Mouse (Mus musculus) intestine, embryonic 15.5 days (tissue): ENCODE data around the gene Snx29. TPM values are rescaled to one million over a fixed set of nuclear protein-coding genes. Genes with fewer than 3 reads are reported as not detected.
A peak's percentile ranks its signal among the peaks of the same experiment; 100 is the strongest.

Source experiments
- ATAC-seq: fragments of 200-750 bp; cut with Nextera tagmentation; 2 replicates; pipeline ENCODE4 v1.8.0; 2017; ENCODE audit warnings: moderate TSS enrichment, moderate library complexity
- H3K27ac ChIP-seq: fragments of 300-500 bp; sonication (generic); 2 replicates; pipeline ENCODE4 v1.5.1; 2015; ENCODE audit warnings: mild to moderate bottlenecking, inconsistent platforms
- H3K27me3 ChIP-seq: fragments of 300-500 bp; sonication (generic); replicated peaks from 2 replicates; pipeline ENCODE4 v1.6.1; 2015; ENCODE audit warnings: inconsistent platforms
- H3K36me3 ChIP-seq: fragments of 300-500 bp; sonication (generic); 2 replicates; pipeline ENCODE4 v1.6.1; 2015; ENCODE audit warnings: inconsistent platforms
- H3K4me1 ChIP-seq: fragments of 300-500 bp; sonication (generic); replicated peaks from 2 replicates; pipeline ENCODE4 v1.6.1; 2015; ENCODE audit warnings: inconsistent platforms
- H3K4me2 ChIP-seq: fragments of 300-500 bp; sonication (generic); replicated peaks from 2 replicates; pipeline ENCODE4 v1.6.1; 2015; ENCODE audit warnings: mild to moderate bottlenecking, inconsistent platforms
- H3K4me3 ChIP-seq: fragments of 300-500 bp; sonication (generic); replicated peaks from 2 replicates; pipeline ENCODE4 v1.5.1; 2015; ENCODE audit warnings: inconsistent platforms
- H3K9ac ChIP-seq: fragments of 300-500 bp; sonication (generic); 2 replicates; pipeline ENCODE4 v1.6.1; 2015; ENCODE audit warnings: inconsistent platforms
- H3K9me3 ChIP-seq: fragments of 300-500 bp; sonication (generic); 2 replicates; pipeline ENCODE4 v1.6.1; 2016; ENCODE audit warnings: inconsistent platforms
- WGBS: fragments of 180-500 bp; shearing (Covaris S2); methylation state at CpG from one replicate; pipeline ENCODE4 v1.1.7; 2015; 5-methylcytosine and 5-hydroxymethylcytosine counted together
- polyA plus RNA-seq: library from polyadenylated mRNA; unstranded; fragments of >200 nt; fragmentation: Nextera tagmentation; extraction: Ambion mirVana; gene quantifications from 2 replicates; pipeline ENCODE4 v1.2.1, GENCODE M21; 2015

Snx29 gene
- polyA plus RNA-seq, 1 experiment from 2014 or later = 5.7 TPM

DNA sequence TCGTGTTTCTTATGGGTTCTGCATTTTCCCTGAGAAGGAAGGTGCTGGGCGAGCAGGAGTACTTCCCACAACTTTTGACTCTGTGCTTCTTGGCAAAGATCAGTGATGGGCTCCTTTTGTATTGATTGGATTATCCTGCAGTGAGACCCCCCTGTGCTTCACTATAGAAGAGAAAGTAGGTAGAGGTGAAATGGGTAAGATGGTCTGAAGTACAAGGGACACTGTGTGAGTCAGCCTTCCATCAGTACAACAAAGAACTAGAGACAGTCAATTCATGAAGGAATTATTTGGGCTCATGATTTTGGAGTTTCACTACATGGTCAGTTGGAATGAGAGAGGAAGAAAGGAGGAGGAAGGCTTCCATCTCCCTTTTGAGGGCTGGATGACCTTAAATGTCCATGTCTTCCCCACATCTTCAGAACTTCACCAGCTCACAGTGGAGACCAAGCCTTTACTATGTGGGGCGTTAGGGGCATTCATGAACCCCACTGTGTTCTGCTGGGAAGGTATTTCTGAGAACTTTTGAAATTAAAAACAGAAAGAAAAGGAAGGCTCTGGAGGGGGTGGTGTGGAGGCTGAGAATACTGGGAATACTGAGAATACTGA, 363.1 kb downstream of the Snx29 start:
- Histone ChIP-seq H3K27me3 (no peaks in the 10 kb centered on the region), H3K27ac (no peak overlapping the region), H3K4me2 (no peak overlapping the region), H3K4me3 (no peak overlapping the region), H3K36me3 (no peaks in the 10 kb centered on the region), H3K9ac (no peak overlapping the region), H3K4me1 (no peaks in the 10 kb centered on the region), H3K9me3 (no peaks in the 10 kb centered on the region)
- ATAC-seq = no peak
- 84% methylated on average over 3 of the region's 3 CpGs for WGBS

DNA sequence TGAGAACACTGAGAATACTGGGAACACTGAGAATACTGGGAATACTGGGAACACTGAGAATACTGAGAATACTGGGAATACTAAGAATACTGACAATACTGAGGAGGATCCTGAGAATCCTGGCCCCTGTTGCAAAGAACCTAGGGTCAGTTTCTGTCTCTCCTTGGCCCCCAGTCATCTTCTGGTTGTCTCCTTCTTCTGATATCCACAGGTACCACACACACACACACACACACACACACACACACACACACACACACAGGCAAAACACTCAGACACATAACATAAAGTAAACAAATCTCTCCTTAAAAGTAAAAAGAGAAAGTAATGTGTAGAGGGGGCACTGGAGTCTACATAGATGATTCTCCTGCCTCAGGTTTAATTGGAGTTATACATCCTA, 365.1 kb downstream of the Snx29 start:
- Histone ChIP-seq H3K27me3 (no peaks in the 10 kb centered on the region), H3K4me2 (no peak overlapping the region), H3K9ac (no peak overlapping the region), H3K4me3 (no peak overlapping the region), H3K9me3 (no peaks in the 10 kb centered on the region), H3K4me1 (no peaks in the 10 kb centered on the region), H3K27ac (no peak overlapping the region), H3K36me3 (no peaks in the 10 kb centered on the region)
- no peak for ATAC-seq

DNA sequence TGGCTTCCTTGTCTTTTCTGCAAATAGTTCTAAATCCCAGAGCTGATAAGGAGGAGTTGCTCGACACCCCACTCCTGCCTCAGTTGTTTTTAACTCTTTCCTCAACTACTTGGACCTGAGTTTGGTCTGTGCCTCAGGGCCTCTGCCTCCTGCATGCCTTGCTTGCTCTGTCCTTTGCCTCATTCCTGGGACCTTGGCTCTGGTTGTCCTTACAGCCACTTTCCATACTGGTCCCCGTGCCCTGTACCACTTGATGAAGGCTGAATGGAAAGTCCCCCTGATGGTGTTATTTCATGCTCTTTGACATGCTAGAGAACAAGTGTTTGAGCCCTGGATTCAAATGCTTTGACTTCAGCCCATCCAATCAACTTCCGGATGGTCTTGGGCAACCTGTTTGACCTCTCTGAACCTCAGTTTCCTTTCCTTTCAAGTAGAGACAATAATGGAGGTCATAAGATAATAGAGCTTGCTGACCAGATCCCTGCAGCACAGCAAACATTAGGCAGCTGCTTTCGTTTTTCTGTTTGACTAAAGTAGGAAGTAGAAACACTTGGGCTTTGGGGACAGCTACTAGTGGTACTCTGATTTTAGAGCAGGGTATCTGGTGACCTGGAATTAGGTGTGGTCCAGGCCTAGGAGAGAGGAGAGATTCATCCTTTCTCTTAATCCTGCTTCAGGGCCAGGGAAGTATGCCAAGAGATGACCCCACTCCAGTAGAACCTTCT, 365.7 kb downstream of the Snx29 start:
- H3K4me1 ChIP-seq = no peaks in the 10 kb centered on the region
- no peak overlapping the region for H3K4me2 ChIP-seq
- no peaks in the 10 kb centered on the region for H3K27me3 ChIP-seq
- H3K9me3 ChIP-seq = no peaks in the 10 kb centered on the region
- no peaks in the 10 kb centered on the region for H3K36me3 ChIP-seq
- no peak overlapping the region for H3K4me3 ChIP-seq
- H3K27ac ChIP-seq = no peak overlapping the region
- no peak overlapping the region for H3K9ac ChIP-seq
- WGBS = 70% methylated on average over 4 of the region's 4 CpGs
- no peak for ATAC-seq

DNA sequence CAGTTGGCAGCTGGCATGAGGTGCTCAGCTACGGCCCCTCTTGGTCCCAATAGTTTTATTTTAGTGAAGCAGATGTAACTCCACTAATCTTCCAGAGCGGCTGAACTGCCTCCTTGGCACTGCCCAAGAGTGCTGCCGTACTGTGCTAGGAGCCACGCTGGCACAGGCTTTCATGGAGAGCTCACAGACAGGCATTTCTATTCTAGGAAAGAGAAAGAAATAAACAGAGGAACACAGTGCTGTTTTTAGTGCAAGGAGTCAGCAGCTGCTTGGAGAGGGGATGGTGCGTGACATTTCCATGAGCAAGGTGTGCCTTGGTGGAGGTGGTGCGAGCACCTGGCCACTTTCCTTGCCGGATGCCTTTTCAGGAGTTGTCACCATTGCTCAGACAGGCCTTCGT, 367.4 kb downstream of the Snx29 start:
- Histone ChIP-seq H3K36me3 (no peaks in the 10 kb centered on the region), H3K4me2 (no peak overlapping the region), H3K9ac (no peak overlapping the region), H3K27ac (no peak overlapping the region), H3K4me3 (no peak overlapping the region), H3K27me3 (no peaks in the 10 kb centered on the region), H3K9me3 (no peaks in the 10 kb centered on the region), H3K4me1 (no peaks in the 10 kb centered on the region)
- 83% methylated on average over 8 of the region's 8 CpGs for WGBS
- no peak for ATAC-seq

DNA sequence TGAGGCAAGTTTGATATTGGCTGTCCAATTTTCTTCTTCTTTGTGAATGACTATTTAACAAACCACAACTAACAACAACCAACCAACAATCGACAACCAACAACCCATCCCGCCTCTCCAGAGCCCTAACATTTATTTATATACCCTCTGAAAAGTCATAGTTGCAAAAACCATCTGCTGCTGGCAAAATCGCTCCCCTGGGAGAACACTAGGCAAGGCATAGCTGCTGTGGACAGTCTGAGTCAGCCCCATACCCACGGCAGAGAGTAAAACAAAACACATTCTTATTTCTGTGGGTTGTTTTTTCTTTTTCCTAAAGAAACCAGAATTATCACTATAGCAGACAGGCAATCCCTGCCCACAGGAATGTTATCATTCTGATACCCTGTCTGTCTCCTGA, 368.0 kb downstream of the Snx29 start:
- H3K4me3 ChIP-seq = no peak overlapping the region
- no peaks in the 10 kb centered on the region for H3K27me3 ChIP-seq
- H3K27ac ChIP-seq = no peak overlapping the region
- H3K36me3 ChIP-seq = no peaks in the 10 kb centered on the region
- no peak overlapping the region for H3K9ac ChIP-seq
- H3K4me2 ChIP-seq = no peak overlapping the region
- H3K4me1 ChIP-seq = no peaks in the 10 kb centered on the region
- no peaks in the 10 kb centered on the region for H3K9me3 ChIP-seq
- 60% methylated on average over 4 of the region's 4 CpGs for WGBS
- no peak for ATAC-seq

DNA sequence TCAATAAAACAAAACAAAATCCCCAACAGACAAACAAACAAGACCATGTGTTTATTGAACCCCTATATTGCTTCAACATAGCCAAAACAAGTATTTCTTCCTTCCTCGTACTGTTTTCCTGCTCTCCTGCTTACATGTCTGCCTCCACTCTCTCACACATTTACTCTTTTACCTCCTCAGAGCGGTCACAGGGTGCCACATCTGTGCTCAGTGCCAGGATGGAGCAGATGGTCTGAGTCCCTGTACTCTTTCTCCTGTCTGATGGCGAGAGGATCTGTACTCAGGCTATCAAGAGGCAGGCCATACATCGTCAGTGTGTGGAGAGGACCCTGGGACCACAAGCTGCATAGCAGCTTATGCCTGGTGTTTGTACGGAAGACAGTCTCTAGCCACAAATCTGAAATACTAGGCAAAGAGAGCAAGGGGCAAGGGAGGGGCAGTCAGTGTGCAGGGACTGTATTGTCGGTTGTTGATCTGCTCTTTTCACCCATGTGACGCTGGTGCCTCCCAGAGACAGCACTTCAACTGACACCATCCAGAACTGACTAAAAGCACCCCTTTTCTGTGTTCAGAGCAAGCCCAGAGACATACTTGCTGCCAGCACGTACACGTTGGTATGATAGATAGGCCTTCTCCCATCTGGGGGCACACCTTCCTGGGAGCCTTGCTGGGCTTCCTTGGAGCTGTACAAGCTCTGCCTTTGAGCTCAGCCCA, 368.9 kb downstream of the Snx29 start:
- H3K9ac ChIP-seq = no peak overlapping the region
- H3K4me2 ChIP-seq = no peak overlapping the region
- no peaks in the 10 kb centered on the region for H3K36me3 ChIP-seq
- H3K9me3 ChIP-seq = no peaks in the 10 kb centered on the region
- no peaks in the 10 kb centered on the region for H3K4me1 ChIP-seq
- no peak overlapping the region for H3K4me3 ChIP-seq
- H3K27ac ChIP-seq = no peak overlapping the region
- no peaks in the 10 kb centered on the region for H3K27me3 ChIP-seq
- WGBS = 48% methylated on average over 9 of the region's 9 CpGs
- 0 out of 2 replicates have a peak, but pooled peaks have one; percentile 41 for ATAC-seq

DNA sequence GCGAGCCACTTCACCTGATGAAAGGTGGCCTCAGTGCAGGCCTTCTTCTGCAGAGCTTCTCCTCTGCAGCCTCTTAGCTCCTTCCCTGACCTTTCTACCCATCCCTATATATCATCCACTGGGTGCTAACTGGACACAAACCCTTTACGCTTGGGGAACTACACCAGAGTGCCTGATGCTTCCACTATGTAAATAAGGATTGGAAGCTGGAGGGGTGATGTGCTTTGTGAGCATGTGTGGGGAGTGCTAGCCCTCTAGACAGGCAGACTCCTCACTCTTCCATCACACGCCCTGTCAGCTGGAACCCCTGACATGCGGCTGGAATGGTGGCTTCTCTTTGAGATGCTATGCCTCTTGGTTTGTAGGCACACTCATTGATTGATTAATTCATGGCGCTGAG, 370.0 kb downstream of the Snx29 start:
- H3K4me2 ChIP-seq = no peak overlapping the region
- no peak overlapping the region for H3K4me3 ChIP-seq
- no peaks in the 10 kb centered on the region for H3K36me3 ChIP-seq
- no peaks in the 10 kb centered on the region for H3K4me1 ChIP-seq
- no peak overlapping the region for H3K9ac ChIP-seq
- no peak for ATAC-seq
- WGBS = 71% methylated on average over 5 of the region's 5 CpGs
- H3K27me3 ChIP-seq = no peaks in the 10 kb centered on the region
- no peaks in the 10 kb centered on the region for H3K9me3 ChIP-seq
- no peak overlapping the region for H3K27ac ChIP-seq

DNA sequence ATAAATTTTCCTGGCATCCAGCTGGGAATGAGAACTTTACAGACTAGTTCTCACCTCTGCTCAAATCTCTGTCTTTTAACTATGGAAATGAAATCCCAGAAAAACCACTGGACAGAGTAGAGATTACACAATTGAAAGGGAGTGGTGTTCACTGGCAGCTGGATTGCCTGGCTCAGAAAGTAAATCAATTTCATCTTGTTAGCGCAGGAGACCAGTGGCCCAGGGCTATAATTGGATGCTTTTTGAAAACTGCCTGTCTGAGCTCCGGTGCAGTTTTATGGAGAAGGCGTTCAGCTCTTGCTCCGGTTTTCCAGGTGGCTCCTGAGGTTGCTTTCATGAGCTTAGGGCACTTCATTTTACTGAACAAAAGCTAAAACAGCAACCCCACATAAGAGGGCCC, 371.7 kb downstream of the Snx29 start:
- Histone ChIP-seq H3K4me2 (no peak overlapping the region), H3K4me1 (no peaks in the 10 kb centered on the region), H3K4me3 (no peak overlapping the region), H3K27ac (no peak overlapping the region), H3K9ac (no peak overlapping the region), H3K36me3 (no peaks in the 10 kb centered on the region), H3K9me3 (no peaks in the 10 kb centered on the region), H3K27me3 (no peaks in the 10 kb centered on the region)
- no peak for ATAC-seq
- 68% methylated on average over 4 of the region's 4 CpGs for WGBS

DNA sequence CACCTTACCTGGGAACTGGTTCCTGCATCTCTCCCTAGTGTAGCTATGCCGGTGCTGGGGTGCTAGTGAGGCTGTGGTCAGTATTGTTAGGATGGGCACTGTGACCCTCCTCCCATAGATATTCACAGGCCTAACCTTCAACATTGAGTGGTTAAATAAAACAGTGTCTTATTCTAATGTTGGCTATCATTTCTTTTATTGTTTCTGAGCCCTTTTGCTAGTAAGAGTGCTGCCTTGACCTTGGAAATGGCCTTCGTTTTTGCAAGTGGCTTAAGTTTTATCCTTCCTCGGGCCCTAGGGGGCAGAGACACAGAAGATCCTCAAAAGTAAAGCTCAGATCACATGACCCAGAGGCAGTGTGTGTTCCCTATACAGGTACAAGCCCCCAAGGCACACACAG, 374.1 kb downstream of the Snx29 start:
- WGBS = 74% methylated on average over 3 of the region's 3 CpGs
- no peaks in the 10 kb centered on the region for H3K4me1 ChIP-seq
- no peak overlapping the region for H3K27ac ChIP-seq
- ATAC-seq = no peak
- H3K9ac ChIP-seq = no peak overlapping the region
- H3K9me3 ChIP-seq = no peaks in the 10 kb centered on the region
- no peaks in the 10 kb centered on the region for H3K36me3 ChIP-seq
- H3K27me3 ChIP-seq = no peaks in the 10 kb centered on the region
- no peak overlapping the region for H3K4me3 ChIP-seq
- no peak overlapping the region for H3K4me2 ChIP-seq

DNA sequence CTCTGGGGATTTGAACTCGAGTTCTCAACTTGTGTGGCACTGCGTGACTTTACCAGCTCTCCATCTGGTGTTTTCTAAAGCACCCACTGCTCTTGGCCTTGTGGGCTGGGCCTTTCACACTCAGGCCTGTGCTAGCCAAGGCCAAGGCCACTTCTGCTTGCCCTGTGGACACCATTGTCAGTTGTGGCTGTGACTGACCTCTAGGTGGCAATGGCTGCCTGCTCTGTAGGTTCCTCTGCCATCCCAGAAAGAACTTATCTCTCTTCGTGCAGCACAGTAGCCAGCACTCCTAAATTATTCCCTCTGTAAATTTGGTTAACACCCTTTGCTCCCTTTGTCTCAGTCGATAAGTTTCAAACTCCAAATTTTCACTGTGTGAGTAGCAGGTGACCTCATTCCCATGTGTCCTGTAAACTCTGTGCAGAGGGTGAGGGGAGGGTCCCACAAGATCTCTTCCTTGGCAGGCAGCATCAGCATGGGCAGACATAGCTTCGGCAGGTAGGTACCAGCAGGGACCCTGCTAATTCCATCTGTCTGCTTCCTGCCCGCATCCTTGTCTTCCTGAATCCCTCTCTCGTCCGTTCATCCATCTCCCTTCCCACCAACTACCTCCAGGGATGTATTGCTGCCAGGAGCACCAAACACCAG, 375.1 kb downstream of the Snx29 start:
- peak; percentile 73; the same call in 1 of the 2 replicates for ATAC-seq
- Histone ChIP-seq H3K9ac (no peak overlapping the region), H3K4me3 (no peak overlapping the region), H3K27me3 (no peaks in the 10 kb centered on the region), H3K27ac (no peak overlapping the region), H3K36me3 (no peaks in the 10 kb centered on the region), H3K4me2 (no peak overlapping the region), H3K9me3 (no peaks in the 10 kb centered on the region), H3K4me1 (no peaks in the 10 kb centered on the region)
- WGBS = 63% methylated on average over 8 of the region's 8 CpGs

DNA sequence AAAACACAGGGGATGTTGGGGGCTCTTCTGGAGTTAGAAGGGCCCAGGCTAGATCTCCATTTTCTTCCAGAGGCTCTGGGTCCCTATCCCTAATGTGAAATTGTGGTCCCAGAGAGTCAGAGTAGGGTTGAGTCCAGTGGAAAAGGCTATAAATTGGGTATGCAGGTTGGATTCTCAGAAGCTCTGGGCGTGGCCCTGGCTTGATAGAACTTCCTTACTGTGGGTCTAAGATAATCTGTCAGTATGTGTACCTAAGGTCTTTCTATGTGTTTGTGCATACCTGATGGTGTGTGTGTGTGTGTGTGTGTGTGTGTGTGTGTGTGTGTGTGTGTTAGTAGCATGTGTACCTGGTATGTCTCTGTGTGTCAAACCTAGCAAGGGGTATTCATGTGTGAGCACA, 378.9 kb downstream of the Snx29 start:
- H3K27ac ChIP-seq = no peak overlapping the region
- H3K4me3 ChIP-seq = no peak overlapping the region
- H3K36me3 ChIP-seq = no peaks in the 10 kb centered on the region
- H3K4me2 ChIP-seq = no peak overlapping the region
- H3K27me3 ChIP-seq = no peaks in the 10 kb centered on the region
- 86% methylated on average over 1 of the region's 1 CpGs for whole genome bisulfite sequencing
- no peaks in the 10 kb centered on the region for H3K9me3 ChIP-seq
- H3K4me1 ChIP-seq = no peaks in the 10 kb centered on the region
- ATAC-seq = no peak
- no peak overlapping the region for H3K9ac ChIP-seq

DNA sequence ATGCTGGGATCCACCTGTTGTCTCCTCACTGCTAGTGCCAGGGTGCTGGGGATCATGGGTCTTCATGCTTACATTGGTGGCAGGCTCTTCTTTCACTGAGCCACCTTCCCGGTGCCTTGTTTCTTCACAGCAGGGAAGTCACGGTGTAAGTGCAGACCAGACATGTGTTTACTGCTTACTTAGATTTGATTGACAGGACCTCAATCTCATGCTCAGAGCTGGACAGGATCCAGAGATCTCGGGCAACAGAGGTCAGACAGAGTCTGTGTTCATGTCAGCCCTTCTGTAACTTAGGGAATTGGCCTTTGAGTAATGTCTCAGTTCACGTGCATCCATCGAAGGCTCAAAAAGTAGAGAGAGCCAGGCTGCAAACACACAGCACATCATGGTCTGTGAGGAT, 381.4 kb downstream of the Snx29 start:
- Histone ChIP-seq H3K4me3 (no peak overlapping the region), H3K9ac (no peak overlapping the region), H3K9me3 (no peaks in the 10 kb centered on the region), H3K27me3 (no peaks in the 10 kb centered on the region), H3K36me3 (no peaks in the 10 kb centered on the region), H3K27ac (no peak overlapping the region), H3K4me1 (no peaks in the 10 kb centered on the region), H3K4me2 (no peak overlapping the region)
- ATAC-seq = no peak
- WGBS = 63% methylated on average over 5 of the region's 5 CpGs
